Mouse (Mus musculus) embryonic facial prominence, embryonic 12.5 days (tissue): Measurements from ENCODE around the gene Itih5. TPM values are rescaled to one million over a fixed set of nuclear protein-coding genes. Genes with fewer than 3 reads are reported as not detected.

Source experiments
- ATAC-seq: fragments of 200-750 bp; cut with Nextera tagmentation; 2 replicates; pipeline ENCODE4 v1.8.0; 2017; ENCODE audit not compliant: insufficient number of reproducible peaks, insufficient read depth, low FRiP score, low TSS enrichment
- H3K27ac ChIP-seq: fragments of 300-500 bp; sonication (generic); 2 replicates; pipeline ENCODE4 v1.5.1; 2016; ENCODE audit warnings: mild to moderate bottlenecking
- H3K27me3 ChIP-seq: fragments of 300-500 bp; sonication (generic); 2 replicates; pipeline ENCODE4 v1.6.1; 2016; ENCODE audit warnings: mild to moderate bottlenecking, moderate library complexity
- H3K36me3 ChIP-seq: fragments of 300-500 bp; sonication (generic); 2 replicates; pipeline ENCODE4 v1.6.1; 2016; ENCODE audit warnings: mild to moderate bottlenecking
- H3K4me1 ChIP-seq: fragments of 300-500 bp; sonication (generic); 2 replicates; pipeline ENCODE4 v1.6.1; 2016
- H3K4me2 ChIP-seq: fragments of 300-500 bp; sonication (generic); replicated peaks from 2 replicates; pipeline ENCODE4 v1.6.1; 2016; ENCODE audit warnings: mild to moderate bottlenecking, moderate library complexity
- H3K4me3 ChIP-seq: fragments of 300-500 bp; sonication (generic); 2 replicates; pipeline ENCODE4 v1.5.1; 2016; ENCODE audit warnings: mild to moderate bottlenecking
- H3K9ac ChIP-seq: fragments of 300-500 bp; sonication (generic); 2 replicates; pipeline ENCODE4 v1.6.1; 2016; ENCODE audit warnings: mild to moderate bottlenecking, moderate library complexity
- H3K9me3 ChIP-seq: fragments of 300-500 bp; sonication (generic); 2 replicates; pipeline ENCODE4 v1.6.1; 2016; ENCODE audit warnings: mild to moderate bottlenecking, moderate library complexity
- WGBS: fragments of 180-500 bp; shearing (Covaris S2); methylation state at CpG from one replicate; pipeline ENCODE4 v1.1.7; 2016; 5-methylcytosine and 5-hydroxymethylcytosine counted together
- polyA plus RNA-seq: library from polyadenylated mRNA; unstranded; fragments of >200 nt; fragmentation: Nextera tagmentation; extraction: Ambion mirVana; gene quantifications from 2 replicates; pipeline ENCODE4 v1.2.1, GENCODE M21; 2016

The Itih5 gene
- polyA plus RNA-seq, 1 experiment from 2014 or later: 4.1 TPM

- 34% methylated on average over 10 of the region's 10 CpGs for WGBS
- H3K27ac ChIP-seq: no peak overlapping the region
- no peaks in the 10 kb centered on the region; the same call in 1 of the 2 replicates for H3K27me3 ChIP-seq
- H3K9ac ChIP-seq: no peak overlapping the region
- no peak overlapping the region for H3K4me3 ChIP-seq
- H3K4me2 ChIP-seq: no peak overlapping the region
- H3K4me1 ChIP-seq: 0 out of 2 replicates have a peak, but pooled peaks cover 4% of the 10 kb centered on the region
- H3K9me3 ChIP-seq: no peaks in the 10 kb centered on the region
- ATAC-seq: no peak
- H3K36me3 ChIP-seq: no peaks in the 10 kb centered on the region
These were observed 140.3 kb downstream of the Itih5 start for GRCm38 (mm10) chr2:10293556-10294206.

- Histone ChIP-seq H3K27me3 (no peaks in the 10 kb centered on the region; the same call in 1 of the 2 replicates), H3K9ac (no peak overlapping the region), H3K4me2 (peak overlapping the region; percentile 40), H3K4me1 (0 out of 2 replicates have a peak, but pooled peaks cover 4% of the 10 kb centered on the region), H3K9me3 (no peaks in the 10 kb centered on the region), H3K4me3 (0 out of 2 replicates have a peak overlapping the region, but pooled peaks have one; percentile 6), H3K27ac (no peak overlapping the region), H3K36me3 (no peaks in the 10 kb centered on the region)
- 6% methylated on average over 11 of the region's 11 CpGs for WGBS
- ATAC-seq: no peak
These were observed 142.5 kb downstream of the Itih5 start for GRCm38 (mm10) chr2:10295908-10296307.

- no peaks in the 10 kb centered on the region for H3K36me3 ChIP-seq
- 51% methylated on average over 7 of the region's 7 CpGs for WGBS
- no peak overlapping the region for H3K9ac ChIP-seq
- ATAC-seq: no peak
- 0 out of 2 replicates have a peak, but pooled peaks cover 4% of the 10 kb centered on the region for H3K4me1 ChIP-seq
- no peak overlapping the region for H3K4me3 ChIP-seq
- H3K27me3 ChIP-seq: no peaks in the 10 kb centered on the region; the same call in 1 of the 2 replicates
- H3K9me3 ChIP-seq: no peaks in the 10 kb centered on the region
- H3K27ac ChIP-seq: no peak overlapping the region
- H3K4me2 ChIP-seq: no peak overlapping the region
These were observed 146.9 kb downstream of the Itih5 start for GRCm38 (mm10) chr2:10300244-10300643.

GRCm38 (mm10) chr2:10300771-10301170 is 147.4 kb downstream of the Itih5 start:
- Histone ChIP-seq H3K4me1 (0 out of 2 replicates have a peak, but pooled peaks cover 4% of the 10 kb centered on the region), H3K27me3 (no peaks in the 10 kb centered on the region; the same call in 1 of the 2 replicates), H3K9ac (no peak overlapping the region), H3K27ac (no peak overlapping the region), H3K4me3 (no peak overlapping the region), H3K4me2 (peak overlapping the region; percentile 27), H3K36me3 (no peaks in the 10 kb centered on the region), H3K9me3 (no peaks in the 10 kb centered on the region)
- WGBS: 28% methylated on average over 10 of the region's 10 CpGs
- peak; percentile 84 for ATAC-seq

DNA sequence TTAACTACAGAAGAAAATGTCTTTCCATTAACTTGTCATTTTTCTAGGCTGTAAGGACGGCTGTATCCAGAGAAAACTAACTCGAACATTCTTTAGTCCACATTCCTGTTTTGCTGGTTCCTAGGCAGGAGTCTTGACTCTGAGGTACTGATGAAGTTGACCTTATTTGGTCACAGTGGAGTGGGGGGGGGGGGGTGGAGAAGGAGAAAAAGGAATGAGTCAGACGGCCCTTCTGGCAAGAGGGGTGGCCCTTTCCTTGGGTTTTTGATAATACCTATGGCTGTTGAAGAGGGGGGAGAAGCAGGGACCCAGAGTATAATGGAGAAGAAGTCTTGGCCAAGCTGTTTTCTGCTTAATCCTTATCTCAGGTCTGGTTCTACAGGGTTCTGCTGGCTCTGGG is 148.0 kb downstream of the Itih5 start:
- Histone ChIP-seq H3K27ac (no peak overlapping the region), H3K36me3 (no peaks in the 10 kb centered on the region), H3K4me2 (no peak overlapping the region), H3K4me1 (no peaks in the 10 kb centered on the region), H3K9me3 (no peaks in the 10 kb centered on the region), H3K9ac (no peak overlapping the region), H3K27me3 (no peaks in the 10 kb centered on the region; the same call in 1 of the 2 replicates), H3K4me3 (no peak overlapping the region)
- WGBS: 55% methylated on average over 3 of the region's 3 CpGs
- no peak for ATAC-seq

- H3K4me3 ChIP-seq: no peak overlapping the region
- no peak for ATAC-seq
- H3K4me1 ChIP-seq: no peaks in the 10 kb centered on the region
- H3K9me3 ChIP-seq: no peaks in the 10 kb centered on the region
- H3K27me3 ChIP-seq: no peaks in the 10 kb centered on the region; the same call in 1 of the 2 replicates
- no peak overlapping the region for H3K27ac ChIP-seq
- H3K4me2 ChIP-seq: no peak overlapping the region
- WGBS: 92% methylated on average over 9 of the region's 9 CpGs
- H3K36me3 ChIP-seq: no peaks in the 10 kb centered on the region
- no peak overlapping the region for H3K9ac ChIP-seq
These were observed 148.6 kb downstream of the Itih5 start for GRCm38 (mm10) chr2:10301997-10302396.

GRCm38 (mm10) chr2:10304911-10305310 is 151.5 kb downstream of the Itih5 start:
- no peak overlapping the region for H3K4me3 ChIP-seq
- H3K4me2 ChIP-seq: no peak overlapping the region
- no peak overlapping the region for H3K9ac ChIP-seq
- 70% methylated on average over 3 of the region's 3 CpGs for WGBS
- no peaks in the 10 kb centered on the region for H3K9me3 ChIP-seq
- no peak overlapping the region for H3K27ac ChIP-seq
- no peaks in the 10 kb centered on the region for H3K27me3 ChIP-seq
- no peaks in the 10 kb centered on the region for H3K4me1 ChIP-seq
- no peaks in the 10 kb centered on the region for H3K36me3 ChIP-seq
- no peak for ATAC-seq

Other genes with a start within 250 kb of the Itih5 start
- gene Taf3, start 105.0 kb upstream of the Itih5 start, polyA plus RNA-seq: 15.8 and 16.0 TPM in 2 replicates
- gene Atp5c1, start 73.1 kb upstream of the Itih5 start, polyA plus RNA-seq: 519 and 528 TPM in 2 replicates
- gene Kin, start 73.0 kb upstream of the Itih5 start, polyA plus RNA-seq: 32.8 and 35.4 TPM in 2 replicates
- 0.46 and 0.58 TPM in 2 replicates for gene Itih2, start 22.2 kb upstream of the Itih5 start, polyA plus RNA-seq
- 2.2 and 2.6 TPM in 2 replicates for gene Sfmbt2, start 216.9 kb downstream of the Itih5 start, polyA plus RNA-seq